Mouse (Mus musculus) macrophage (primary cell): ENCODE measurements around the gene Adap1. TPM values are rescaled to one million over a fixed set of nuclear protein-coding genes. Genes with fewer than 3 reads are reported as not detected.
A peak's percentile ranks its signal among the peaks of the same experiment; 100 is the strongest.

Source experiments
- H3K27ac ChIP-seq: fragments of 350-480 bp; formaldehyde crosslinking; 2 replicates; pipeline ENCODE4 v1.9.0; 2021
- H3K36me3 ChIP-seq: fragments of 350-480 bp; formaldehyde crosslinking; 2 replicates; pipeline ENCODE4 v1.9.0; 2021; ENCODE audit errors: inconsistent target
- H3K4me3 ChIP-seq: fragments of 350-480 bp; formaldehyde crosslinking; 2 replicates; pipeline ENCODE4 v1.9.0; 2021; ENCODE audit errors: inconsistent target
- H3K79me2 ChIP-seq: fragments of 350-480 bp; formaldehyde crosslinking; 2 replicates; pipeline ENCODE4 v1.9.0; 2021; ENCODE audit errors: inconsistent target
- WGBS: methylation state at CpG from one replicate; pipeline ENCODE4 v1.1.7; 2026; ENCODE audit warnings: inconsistent platforms; ENCODE audit not compliant: missing documents; 5-methylcytosine and 5-hydroxymethylcytosine counted together
- polyA plus RNA-seq: library from polyadenylated mRNA; stranded (reverse); fragments of 250-400 nt; gene quantifications from 3 replicates; pipeline ENCODE4 v1.2.4, GENCODE M21; 2018; ENCODE audit warnings: inconsistent platforms

Gene Adap1
- polyA plus RNA-seq, 1 experiment from 2014 or later: 47.4 TPM

DNA sequence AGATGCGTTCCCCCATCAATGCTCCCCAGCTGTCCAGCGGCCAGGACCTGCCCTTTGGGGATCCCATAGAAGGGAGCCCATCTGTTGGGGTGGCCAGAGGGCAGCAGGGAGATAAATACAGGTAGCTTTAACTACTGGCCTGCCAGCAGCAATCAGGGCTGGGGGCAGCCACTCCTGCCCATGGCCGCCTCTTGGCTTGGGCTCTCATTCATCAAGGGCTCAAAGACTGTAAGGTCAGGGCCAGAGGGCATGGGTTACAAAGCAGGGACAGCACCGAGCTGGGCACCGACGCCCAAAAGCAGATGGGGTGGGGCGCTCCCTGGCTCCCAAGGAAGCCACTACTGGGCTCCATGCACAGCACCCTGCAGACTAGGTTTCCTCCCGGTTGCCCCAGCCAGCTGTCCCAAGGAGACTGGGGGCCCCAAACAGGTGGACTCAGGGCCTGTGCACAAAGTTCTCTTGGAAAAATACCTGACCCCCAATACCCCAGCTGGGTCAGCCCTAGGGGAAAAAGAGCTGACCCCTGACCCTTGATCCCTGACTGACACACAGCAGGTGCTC is 53.3 kb downstream of the Adap1 start:
- H3K4me3 ChIP-seq: no peak overlapping the region
- WGBS: 92% methylated on average over 8 of the region's 8 CpGs
- H3K79me2 ChIP-seq: no peaks in the 10 kb centered on the region
- H3K36me3 ChIP-seq: peaks cover 71% of the 10 kb centered on the region
- no peak overlapping the region for H3K27ac ChIP-seq

DNA sequence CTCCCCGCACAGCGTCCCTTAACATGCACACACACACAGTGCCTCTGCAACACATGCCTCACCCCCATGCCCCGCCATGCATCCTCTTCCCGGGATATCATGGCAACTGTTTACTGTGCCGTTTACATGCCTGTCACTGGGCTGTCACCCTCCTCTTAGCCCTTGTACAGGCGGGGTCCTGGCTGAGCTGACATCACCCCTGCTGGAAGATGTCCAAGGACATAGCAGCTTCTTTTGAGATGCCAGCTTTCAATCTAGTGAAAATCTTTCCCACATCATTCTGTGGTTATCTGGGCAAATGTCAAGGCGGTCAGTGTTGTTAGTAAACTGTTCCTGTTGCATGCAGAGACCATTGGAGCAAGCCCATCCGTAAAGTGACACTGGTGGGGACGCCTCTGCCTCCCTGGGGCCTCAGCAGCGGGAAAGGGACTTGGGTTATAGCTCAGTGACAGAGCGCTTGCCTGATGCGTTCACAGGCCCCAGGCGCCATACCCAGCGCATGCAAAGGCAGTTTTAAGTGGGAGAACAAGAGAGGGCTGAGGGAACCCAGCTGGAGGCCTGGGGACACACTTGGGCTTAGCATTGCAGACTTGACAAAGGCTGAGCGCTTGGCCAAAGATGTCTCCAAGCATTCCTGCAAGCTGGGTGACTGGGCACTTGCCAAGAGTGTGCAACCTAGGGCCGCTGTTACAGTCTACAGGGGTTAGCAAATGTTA is 54.5 kb downstream of the Adap1 start:
- H3K36me3 ChIP-seq: peaks cover 77% of the 10 kb centered on the region
- WGBS: 90% methylated on average over 13 of the region's 16 CpGs
- no peak overlapping the region for H3K4me3 ChIP-seq
- no peaks in the 10 kb centered on the region for H3K79me2 ChIP-seq
- H3K27ac ChIP-seq: no peak overlapping the region

DNA sequence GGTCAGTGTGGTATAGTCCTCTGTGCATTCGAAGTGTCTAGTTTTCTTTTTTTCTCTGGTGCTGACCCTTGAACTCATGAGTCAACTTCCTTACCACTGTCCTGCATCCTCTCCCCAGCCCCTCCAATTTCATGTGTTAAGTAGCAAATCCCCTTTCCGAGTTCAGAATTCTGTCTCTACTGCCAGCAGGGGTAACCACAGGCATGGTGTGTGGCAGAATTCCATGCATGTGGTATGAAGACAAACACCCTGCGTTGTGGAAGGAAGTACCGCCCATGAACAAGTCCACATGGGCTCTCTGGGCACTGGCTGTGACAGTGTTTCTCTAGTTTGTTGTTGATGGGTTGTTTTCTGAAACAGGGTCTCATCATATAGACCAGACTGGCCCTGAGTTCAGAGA is 57.8 kb downstream of the Adap1 start:
- H3K27ac ChIP-seq: no peak overlapping the region
- WGBS: 51% methylated on average over 4 of the region's 4 CpGs
- peaks cover 81% of the 10 kb centered on the region for H3K36me3 ChIP-seq
- no peak overlapping the region for H3K4me3 ChIP-seq
- no peaks in the 10 kb centered on the region for H3K79me2 ChIP-seq

DNA sequence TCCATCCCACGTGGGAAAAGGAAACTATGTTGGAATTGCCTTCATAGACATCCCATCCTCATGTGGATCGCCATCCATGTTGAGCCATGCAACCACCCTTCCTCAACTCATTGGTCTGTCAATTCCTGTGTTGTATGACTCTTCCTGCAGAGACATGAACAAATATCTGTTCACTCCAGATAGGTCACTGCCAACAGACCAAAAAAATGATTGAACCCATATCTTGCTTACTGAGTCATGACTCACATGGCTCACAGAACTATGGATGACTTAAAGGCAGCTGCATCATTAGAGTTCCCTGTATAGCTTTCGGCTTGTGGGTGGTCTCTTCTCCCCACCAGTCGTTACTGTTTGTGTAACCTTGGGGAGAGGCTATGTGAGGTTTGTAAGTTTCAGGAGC is 64.0 kb downstream of the Adap1 start:
- H3K79me2 ChIP-seq: peaks cover 61% of the 10 kb centered on the region
- H3K4me3 ChIP-seq: no peak overlapping the region
- H3K27ac ChIP-seq: no peak overlapping the region
- 88% methylated on average over 4 of the region's 4 CpGs for WGBS
- H3K36me3 ChIP-seq: peaks cover 44% of the 10 kb centered on the region

DNA sequence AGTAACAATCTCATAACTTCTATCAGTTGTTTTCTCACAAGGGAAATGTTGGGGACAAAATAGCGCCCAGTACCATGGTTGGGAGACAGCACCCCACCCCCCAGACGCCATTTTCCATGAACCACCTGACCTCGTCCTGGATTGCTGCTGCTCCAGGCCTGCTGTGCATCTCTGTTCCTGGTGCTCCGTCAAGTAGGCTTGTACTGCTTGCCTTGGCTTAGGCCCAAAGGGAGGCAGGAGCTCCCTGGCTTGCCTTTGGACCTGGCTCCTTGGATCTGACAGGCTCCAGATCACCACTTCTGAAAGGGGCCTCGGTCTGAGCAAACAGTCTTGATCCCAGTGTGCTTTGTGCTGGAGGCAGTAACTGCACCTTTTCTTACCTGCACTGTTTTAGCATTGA is 65.6 kb downstream of the Adap1 start:
- no peak overlapping the region for H3K4me3 ChIP-seq
- H3K79me2 ChIP-seq: peaks cover 77% of the 10 kb centered on the region
- no peak overlapping the region for H3K27ac ChIP-seq
- WGBS: 89% methylated on average over 5 of the region's 5 CpGs
- H3K36me3 ChIP-seq: peaks cover 28% of the 10 kb centered on the region

DNA sequence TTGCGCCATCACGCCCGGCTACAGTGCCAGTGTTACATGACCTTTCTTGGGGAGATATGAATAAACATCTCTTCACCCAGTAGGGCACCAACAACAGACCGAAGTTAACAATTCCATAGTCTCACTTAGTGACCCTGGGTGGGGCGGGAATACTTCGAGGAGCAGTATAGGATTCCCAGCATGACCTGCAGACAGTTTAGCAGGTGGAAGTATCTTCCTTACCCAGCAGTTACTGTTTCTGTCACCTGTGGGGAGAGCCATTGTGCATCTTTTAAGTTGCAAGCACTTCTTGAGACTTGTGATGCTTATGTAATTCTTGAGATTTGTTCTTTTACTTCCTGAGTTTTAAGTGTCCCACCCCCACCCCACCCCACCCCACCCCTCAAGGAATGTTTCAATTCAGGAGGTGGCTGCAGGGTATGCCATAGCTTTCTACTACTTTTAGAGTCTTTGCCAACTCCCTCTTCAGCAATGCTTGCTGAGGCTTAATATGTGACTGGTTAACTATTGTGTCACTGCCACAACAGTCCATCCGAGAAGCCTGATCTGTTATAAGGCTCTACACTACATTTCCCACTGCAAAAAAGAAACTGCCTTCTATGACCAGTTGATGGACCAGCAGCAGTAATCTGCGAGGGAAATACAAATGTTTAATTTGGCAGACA is 66.9 kb downstream of the Adap1 start:
- peaks cover 15% of the 10 kb centered on the region for H3K36me3 ChIP-seq
- no peak overlapping the region for H3K27ac ChIP-seq
- 95% methylated on average over 8 of the region's 8 CpGs for WGBS
- H3K4me3 ChIP-seq: no peak overlapping the region
- peaks cover 90% of the 10 kb centered on the region for H3K79me2 ChIP-seq

DNA sequence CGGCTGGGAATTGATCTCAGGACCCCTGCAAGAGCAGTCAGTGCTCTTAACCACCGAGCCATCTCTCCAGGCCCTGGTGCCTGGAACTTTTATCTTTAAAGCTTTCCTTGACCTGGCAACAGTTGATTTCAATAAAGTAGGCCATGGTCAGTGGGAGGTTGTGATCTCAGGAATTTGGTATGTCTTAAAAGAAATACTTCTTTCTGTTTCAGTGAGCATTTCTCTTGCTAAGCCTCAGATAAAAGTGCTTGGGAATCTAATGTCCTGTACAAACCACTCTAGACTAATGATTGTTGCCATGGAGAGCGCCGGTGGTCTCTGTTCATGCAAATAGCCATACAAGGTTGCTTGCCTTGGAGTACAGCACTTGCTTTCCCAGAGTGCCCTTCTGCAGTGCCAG is 67.6 kb downstream of the Adap1 start:
- H3K36me3 ChIP-seq: peaks cover 8% of the 10 kb centered on the region; the same call in 1 of the 2 replicates
- 89% methylated on average over 4 of the region's 4 CpGs for WGBS

DNA sequence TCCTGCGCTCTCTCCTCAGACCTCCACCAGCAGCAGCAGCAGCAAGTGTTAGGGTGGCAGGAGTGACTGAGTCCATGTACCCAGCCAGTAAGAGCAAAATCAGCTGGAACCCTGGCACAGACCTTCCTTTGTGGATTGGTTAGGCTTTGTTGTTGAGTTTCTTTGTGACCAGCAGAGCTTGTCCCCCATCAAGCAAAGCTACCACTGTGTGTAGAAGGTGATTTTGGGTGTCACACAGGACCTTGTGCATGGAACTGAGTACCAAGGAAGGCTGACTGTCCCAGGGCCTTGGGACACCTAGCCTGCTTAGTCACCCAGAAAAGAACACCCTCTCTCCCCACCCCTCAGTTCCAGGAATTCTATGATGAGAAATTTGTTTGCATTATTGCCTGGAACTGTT is 68.2 kb downstream of the Adap1 start:
- 100% methylated on average over 1 of the region's 1 CpGs for WGBS
- H3K36me3 ChIP-seq: peaks cover 3% of the 10 kb centered on the region; the same call in 1 of the 2 replicates
- H3K27ac ChIP-seq: no peak overlapping the region
- no peak overlapping the region for H3K4me3 ChIP-seq
- peaks cover 95% of the 10 kb centered on the region for H3K79me2 ChIP-seq

More for the DNA sequence above, 67.6 kb downstream of the Adap1 start:
- Histone ChIP-seq H3K4me3 (no peak overlapping the region), H3K27ac (no peak overlapping the region), H3K79me2 (peaks cover 97% of the 10 kb centered on the region)

DNA sequence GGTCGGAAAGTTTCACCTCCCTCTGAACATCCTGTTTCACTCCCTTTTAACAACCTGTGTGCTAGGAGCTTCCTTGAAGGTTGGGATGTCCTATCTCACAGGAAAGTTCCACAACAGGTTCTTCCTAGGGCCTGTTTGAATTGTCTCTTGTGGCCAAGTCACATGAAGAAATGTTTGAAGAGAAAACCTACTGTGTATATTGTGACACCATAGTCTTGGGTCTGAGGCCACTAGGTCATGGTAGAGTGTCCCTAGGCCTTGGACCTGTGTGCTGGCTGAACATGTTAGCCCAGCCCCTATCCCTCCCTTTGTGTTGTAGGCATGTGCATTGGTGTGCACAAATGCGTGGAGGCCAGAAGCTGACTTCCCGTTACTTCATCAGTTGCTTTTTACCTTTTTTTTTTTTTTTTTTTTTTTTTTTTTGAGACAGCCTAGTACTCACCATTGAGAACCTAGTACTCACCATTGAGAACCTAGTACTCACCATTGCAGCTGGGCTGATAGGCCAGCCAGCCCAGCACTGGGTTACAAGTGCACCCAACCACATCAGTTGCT is 69.1 kb downstream of the Adap1 start:
- H3K4me3 ChIP-seq: no peak overlapping the region
- no peaks in the 10 kb centered on the region; the same call in 1 of the 2 replicates for H3K36me3 ChIP-seq
- WGBS: 79% methylated on average over 3 of the region's 3 CpGs
- no peak overlapping the region for H3K27ac ChIP-seq
- H3K79me2 ChIP-seq: peaks cover 85% of the 10 kb centered on the region

DNA sequence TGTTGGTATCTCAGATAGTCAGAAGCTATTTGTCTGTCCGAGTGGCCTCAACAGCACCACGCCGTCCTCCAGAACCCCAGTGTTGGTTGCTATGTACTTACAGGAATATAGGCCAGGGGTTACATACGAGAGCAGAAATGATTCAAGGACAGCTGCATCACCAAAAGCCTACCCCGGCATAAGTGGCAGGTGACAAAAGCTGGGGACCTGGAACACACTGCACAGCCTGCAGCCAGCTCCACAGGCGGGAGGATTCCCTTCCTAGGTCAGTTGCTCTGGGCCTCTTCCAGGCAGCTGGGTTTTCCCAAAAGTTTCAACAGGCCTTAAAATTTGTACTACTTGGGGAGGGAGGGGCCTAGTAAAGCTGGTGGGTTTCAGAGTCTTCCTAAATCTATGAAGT is 69.6 kb downstream of the Adap1 start:
- Histone ChIP-seq H3K36me3 (no peaks in the 10 kb centered on the region; the same call in 1 of the 2 replicates), H3K4me3 (no peak overlapping the region), H3K79me2 (peaks cover 80% of the 10 kb centered on the region), H3K27ac (no peak overlapping the region)
- 93% methylated on average over 6 of the region's 6 CpGs for WGBS

DNA sequence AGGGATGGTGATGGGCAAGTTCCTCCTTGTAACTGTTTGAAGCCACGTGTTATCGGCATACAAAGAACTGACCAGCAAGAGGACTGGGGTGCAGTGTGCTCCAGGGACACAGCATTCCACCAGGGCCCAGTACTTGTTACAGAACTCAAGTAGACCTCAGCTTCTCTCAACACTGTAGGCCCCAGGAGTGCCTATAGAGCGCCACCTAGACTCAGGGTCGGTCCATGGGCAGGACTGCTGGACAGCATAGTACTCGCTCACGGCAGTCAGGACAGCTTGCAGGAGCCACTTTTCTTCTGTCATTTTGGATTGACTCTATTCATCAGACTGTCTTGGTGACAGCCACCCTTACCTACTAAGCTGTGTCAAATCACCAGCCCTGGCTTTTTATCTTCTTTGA is 70.5 kb downstream of the Adap1 start:
- no peaks in the 10 kb centered on the region for H3K36me3 ChIP-seq
- H3K4me3 ChIP-seq: no peak overlapping the region
- 90% methylated on average over 6 of the region's 6 CpGs for WGBS
- peaks cover 72% of the 10 kb centered on the region for H3K79me2 ChIP-seq
- no peak overlapping the region for H3K27ac ChIP-seq

DNA sequence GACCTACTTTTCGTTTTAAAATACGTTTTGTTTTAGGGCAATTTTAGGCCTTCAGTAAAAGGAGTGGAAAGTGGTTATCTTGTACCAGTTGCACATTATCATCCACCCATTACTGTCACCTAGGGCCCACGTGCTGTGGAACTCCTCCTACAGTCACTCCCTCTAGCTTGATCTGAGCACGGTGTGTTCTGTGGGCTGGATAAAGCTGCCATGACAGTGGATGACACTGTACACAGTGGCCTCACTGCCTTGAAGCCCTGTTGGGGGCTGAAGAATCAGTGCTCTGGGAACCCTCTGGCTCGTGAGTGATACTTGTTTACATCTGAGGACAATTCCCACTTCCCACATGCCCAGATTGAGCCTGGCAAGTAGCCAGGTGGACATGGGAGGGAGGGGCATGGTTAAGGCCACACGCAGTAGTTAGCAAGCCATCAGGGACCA is 72.1 kb downstream of the Adap1 start:
- Histone ChIP-seq H3K4me3 (peak overlapping the region; percentile 89), H3K79me2 (peaks cover 55% of the 10 kb centered on the region), H3K27ac (peak overlapping the region; percentile 72), H3K36me3 (peaks cover 9% of the 10 kb centered on the region; the same call in 1 of the 2 replicates)
- 4% methylated on average over 5 of the region's 6 CpGs for WGBS

DNA sequence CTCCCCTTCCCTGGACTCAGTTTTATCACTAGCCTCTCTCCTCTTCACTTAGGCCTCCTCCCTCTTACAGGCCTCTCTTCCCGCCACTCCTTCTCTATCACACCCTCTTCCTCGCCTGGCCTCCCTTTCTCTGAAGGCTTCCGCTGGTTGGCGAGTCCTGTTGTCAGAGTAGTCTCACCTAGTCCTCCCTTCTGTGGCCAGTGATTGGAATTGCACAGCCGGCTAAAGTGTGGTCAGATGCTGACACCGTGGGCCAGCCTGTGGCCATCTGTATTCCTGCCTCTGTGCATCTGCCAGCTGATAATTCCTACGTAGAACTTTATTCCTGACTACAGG is 72.5 kb downstream of the Adap1 start:
- H3K79me2 ChIP-seq: peaks cover 51% of the 10 kb centered on the region
- 0% methylated on average over 6 of the region's 7 CpGs for WGBS
- peak overlapping the region; percentile 89 for H3K4me3 ChIP-seq
- H3K27ac ChIP-seq: peak overlapping the region; percentile 72
- peaks cover 14% of the 10 kb centered on the region; the same call in 1 of the 2 replicates for H3K36me3 ChIP-seq

DNA sequence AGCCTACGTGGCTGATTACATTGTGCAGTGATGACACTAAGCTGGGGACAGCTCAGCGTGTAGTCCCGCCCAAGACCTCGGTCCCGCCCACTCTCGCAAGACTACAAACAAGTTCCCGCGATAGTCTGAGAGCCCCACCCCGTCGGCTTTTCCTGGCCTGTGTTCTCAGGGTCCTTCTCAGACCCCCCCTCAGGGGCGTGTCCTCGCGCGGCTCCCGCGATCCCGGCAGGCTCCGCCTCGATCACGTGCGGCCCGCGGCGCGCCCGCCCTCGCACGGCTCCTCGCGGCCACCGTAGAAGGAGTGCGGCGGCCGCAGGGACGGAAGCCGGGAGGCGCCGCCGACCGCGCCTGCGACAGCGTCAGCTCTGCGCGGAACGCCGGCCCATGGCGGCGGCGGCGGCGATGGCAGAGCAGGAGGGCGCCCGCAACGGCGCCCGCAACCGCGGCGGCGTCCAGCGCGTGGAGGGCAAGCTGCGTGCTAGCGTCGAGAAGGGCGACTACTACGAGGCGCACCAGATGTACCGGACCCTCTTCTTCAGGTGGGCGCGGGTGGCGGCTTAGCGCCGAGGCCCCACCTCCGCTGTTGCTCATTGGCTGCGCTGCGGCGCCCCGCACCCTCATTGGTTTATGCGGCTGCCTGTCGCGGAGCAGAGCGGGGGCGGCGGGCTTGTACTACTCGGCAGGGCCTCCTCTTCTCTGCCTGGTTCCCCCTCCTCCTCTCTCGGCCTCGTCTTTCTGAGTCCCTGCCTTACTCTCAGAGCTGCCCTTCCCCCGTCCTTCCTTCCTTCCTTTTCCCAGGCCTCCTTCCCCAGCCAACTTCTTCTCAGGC is 73.1 kb downstream of the Adap1 start, which contains the start of gene Get4:
Get4 (plus strand) TSS at position 244 of the 829 bp plus-strand sequence.
- peaks cover 20% of the 10 kb centered on the region; the same call in 1 of the 2 replicates for H3K36me3 ChIP-seq
- peak within 1 kb of the TSS; percentile 89 for H3K4me3 ChIP-seq
- H3K27ac ChIP-seq: peak within 1 kb of the TSS; percentile 72
- 0% methylated on average over 76 of the region's 90 CpGs for WGBS
- H3K79me2 ChIP-seq: peaks cover 45% of the 10 kb centered on the region
